Mouse (Mus musculus) heart, embryonic 14.5 days (tissue): ENCODE measurements around the gene Bcas3. TPM values are rescaled to one million over a fixed set of nuclear protein-coding genes. Genes with fewer than 3 reads are reported as not detected.

Experiments used
- ATAC-seq: fragments of 200-750 bp; cut with Nextera tagmentation; 2 replicates; pipeline ENCODE4 v1.8.0; 2017; ENCODE audit warnings: low read depth, moderate TSS enrichment; ENCODE audit not compliant: insufficient number of reproducible peaks, insufficient read depth, low FRiP score
- H3K27ac ChIP-seq, 2 experiments: fragments of 200-500 bp in 1 of 2; fragments of 300-500 bp in 1 of 2; sonication (generic) in 1 of 2; replicated peaks in 1 of 2; 2 replicates each; pipeline ENCODE4 v1.5.1; 2012 to 2014; ENCODE audit warnings: low read depth in 2 of 2, low read length in 2 of 2, control low read depth in 1 of 2, mild to moderate bottlenecking in 1 of 2, mixed read lengths in 1 of 2; ENCODE audit not compliant: control insufficient read depth in 1 of 2, insufficient read depth in 1 of 2
- H3K27me3 ChIP-seq: fragments of 300-500 bp; sonication (generic); 2 replicates; pipeline ENCODE4 v1.6.1; 2014; ENCODE audit warnings: mild to moderate bottlenecking, low read length, control low read depth; ENCODE audit not compliant: control insufficient read depth, insufficient read depth
- H3K36me3 ChIP-seq: fragments of 300-500 bp; sonication (generic); 2 replicates; pipeline ENCODE4 v1.6.1; 2014; ENCODE audit warnings: mild to moderate bottlenecking, control low read depth, low read length, mixed read lengths; ENCODE audit not compliant: control insufficient read depth, insufficient read depth
- H3K4me1 ChIP-seq, 2 experiments: fragments of 200-500 bp in 1 of 2; fragments of 300-500 bp in 1 of 2; sonication (generic) in 1 of 2; 2 replicates each; pipeline ENCODE4 v1.6.1; 2012 to 2014; ENCODE audit warnings: low read length in 2 of 2, control low read depth in 1 of 2, mixed read lengths in 1 of 2; ENCODE audit not compliant: control insufficient read depth in 2 of 2, insufficient read depth in 2 of 2
- H3K4me2 ChIP-seq: fragments of 300-500 bp; sonication (generic); 2 replicates; pipeline ENCODE4 v1.6.1; 2014; ENCODE audit warnings: mild to moderate bottlenecking, low read length
- H3K4me3 ChIP-seq, 2 experiments: fragments of 200-500 bp in 1 of 2; fragments of 300-500 bp in 1 of 2; sonication (generic) in 1 of 2; 2 replicates each; pipeline ENCODE4 v1.5.1; 2012 to 2014; ENCODE audit warnings: low read length in 2 of 2, mild to moderate bottlenecking in 2 of 2, control low read depth in 1 of 2, low read depth in 1 of 2, moderate library complexity in 1 of 2; ENCODE audit not compliant: control insufficient read depth in 1 of 2, insufficient read depth in 1 of 2
- H3K9ac ChIP-seq: fragments of 300-500 bp; sonication (generic); 2 replicates; pipeline ENCODE4 v1.6.1; 2014; ENCODE audit warnings: mild to moderate bottlenecking, low read length
- H3K9me3 ChIP-seq: fragments of 300-500 bp; sonication (generic); 2 replicates; pipeline ENCODE4 v1.6.1; 2016; ENCODE audit warnings: low read length, control low read depth; ENCODE audit not compliant: control insufficient read depth
- WGBS: fragments of 180-500 bp; shearing (Covaris S2); extraction: QIAGEN DNeasy Blood & Tissue Kit; methylation state at CpG from one replicate; pipeline ENCODE4 v1.1.7; 2014; 5-methylcytosine and 5-hydroxymethylcytosine counted together
- polyA plus RNA-seq: library from polyadenylated mRNA; unstranded; fragments of >200 nt; fragmentation: Nextera tagmentation; extraction: Ambion mirVana; gene quantifications from 2 replicates; pipeline ENCODE4 v1.2.1, GENCODE M21; 2014

Gene Bcas3
- polyA plus RNA-seq, 1 experiment from 2014 or later, result 22.5 TPM

- H3K4me2 ChIP-seq, result no peak overlapping the region
- no peak overlapping the region for H3K27ac ChIP-seq
- H3K4me3 ChIP-seq, result no peak overlapping the region
These were observed 12.8 kb upstream of the Bcas3 start for GRCm38 (mm10) chr11:85340070-85340616.

GRCm38 (mm10) chr11:85353819-85354218, 852 bp downstream of the Bcas3 start:
- no peak for ATAC-seq
- WGBS, result 62% methylated on average over 4 of the region's 4 CpGs
- Histone ChIP-seq H3K9me3 (no peaks in the 10 kb centered on the region), H3K27me3 (no peaks in the 10 kb centered on the region), H3K9ac (peak overlapping the region; percentile 83), H3K4me1 (peaks cover 0 to 11% of the 10 kb centered on the region in 2 experiments; a peak in 2 of 4 replicates), H3K4me3 (peak overlapping the region in 1 of 2 experiments; percentile 75; a peak in 2 of 4 replicates), H3K4me2 (peak overlapping the region; percentile 85), H3K27ac (no peak overlapping the region), H3K36me3 (peaks cover 9% of the 10 kb centered on the region; the same call in 1 of the 2 replicates)

More at GRCm38 (mm10) chr11:85340070-85340616, 12.8 kb upstream of the Bcas3 start:
- no peaks in the 10 kb centered on the region for H3K9me3 ChIP-seq
- ATAC-seq, result no peak
- H3K4me1 ChIP-seq, result no peaks in the 10 kb centered on the region
- no peaks in the 10 kb centered on the region for H3K27me3 ChIP-seq
- WGBS, result 81% methylated on average over 7 of the region's 7 CpGs
- no peak overlapping the region for H3K9ac ChIP-seq
- peaks cover 89% of the 10 kb centered on the region for H3K36me3 ChIP-seq

- whole genome bisulfite sequencing, result 87% methylated on average over 6 of the region's 6 CpGs
These were observed 6.7 kb downstream of the Bcas3 start for GRCm38 (mm10) chr11:85359641-85360040.

DNA sequence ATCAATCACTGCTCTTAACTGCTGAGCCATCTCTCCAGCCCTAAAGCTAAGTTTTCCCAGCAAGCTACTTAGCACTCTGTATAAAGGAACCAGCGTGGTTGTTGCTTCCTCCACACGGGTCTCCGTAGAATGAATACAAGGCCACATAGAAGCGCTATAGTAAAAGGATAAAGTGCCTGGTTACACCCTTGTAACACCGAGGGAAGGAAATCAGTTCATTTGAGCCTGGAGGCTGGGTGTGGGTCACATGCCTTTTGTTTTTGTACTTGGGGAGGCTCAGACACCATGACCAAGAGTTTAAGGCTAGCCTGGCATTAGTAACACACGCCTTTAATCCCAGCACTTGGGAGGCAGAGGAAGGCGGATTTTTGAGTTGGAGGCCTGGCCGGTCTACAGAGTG, 8.7 kb downstream of the Bcas3 start:
- H3K9me3 ChIP-seq, result no peaks in the 10 kb centered on the region
- 77% methylated on average over 8 of the region's 8 CpGs for WGBS
- no peaks in the 10 kb centered on the region for H3K4me1 ChIP-seq
- no peaks in the 10 kb centered on the region for H3K27me3 ChIP-seq
- H3K27ac ChIP-seq, result no peak overlapping the region
- ATAC-seq, result no peak
- no peak overlapping the region for H3K4me2 ChIP-seq
- H3K4me3 ChIP-seq, result no peak overlapping the region
- H3K36me3 ChIP-seq, result peaks cover 36% of the 10 kb centered on the region
- no peak overlapping the region for H3K9ac ChIP-seq

More at GRCm38 (mm10) chr11:85359641-85360040, 6.7 kb downstream of the Bcas3 start:
- Histone ChIP-seq H3K4me2 (no peak overlapping the region), H3K27ac (no peak overlapping the region), H3K4me1 (no peaks in the 10 kb centered on the region), H3K4me3 (no peak overlapping the region), H3K9ac (no peak overlapping the region), H3K27me3 (no peaks in the 10 kb centered on the region), H3K36me3 (peaks cover 34% of the 10 kb centered on the region), H3K9me3 (no peaks in the 10 kb centered on the region)
- ATAC-seq, result no peak

GRCm38 (mm10) chr11:85366168-85366567, 13.2 kb downstream of the Bcas3 start:
- Histone ChIP-seq H3K9me3 (no peaks in the 10 kb centered on the region), H3K4me3 (no peak overlapping the region), H3K9ac (no peak overlapping the region), H3K4me2 (no peak overlapping the region), H3K27me3 (no peaks in the 10 kb centered on the region), H3K27ac (no peak overlapping the region), H3K4me1 (no peaks in the 10 kb centered on the region), H3K36me3 (peaks cover 27% of the 10 kb centered on the region)
- 81% methylated on average over 3 of the region's 3 CpGs for WGBS
- no peak for ATAC-seq

- H3K4me3 ChIP-seq, result no peak overlapping the region
- no peak overlapping the region for H3K4me2 ChIP-seq
- no peak overlapping the region for H3K9ac ChIP-seq
- 69% methylated on average over 3 of the region's 3 CpGs for WGBS
- no peak overlapping the region for H3K27ac ChIP-seq
- H3K36me3 ChIP-seq, result peaks cover 28% of the 10 kb centered on the region
- ATAC-seq, result no peak
- no peaks in the 10 kb centered on the region for H3K9me3 ChIP-seq
- no peaks in the 10 kb centered on the region for H3K4me1 ChIP-seq
- H3K27me3 ChIP-seq, result no peaks in the 10 kb centered on the region
These were observed 14.9 kb downstream of the Bcas3 start for GRCm38 (mm10) chr11:85367823-85368222.

DNA sequence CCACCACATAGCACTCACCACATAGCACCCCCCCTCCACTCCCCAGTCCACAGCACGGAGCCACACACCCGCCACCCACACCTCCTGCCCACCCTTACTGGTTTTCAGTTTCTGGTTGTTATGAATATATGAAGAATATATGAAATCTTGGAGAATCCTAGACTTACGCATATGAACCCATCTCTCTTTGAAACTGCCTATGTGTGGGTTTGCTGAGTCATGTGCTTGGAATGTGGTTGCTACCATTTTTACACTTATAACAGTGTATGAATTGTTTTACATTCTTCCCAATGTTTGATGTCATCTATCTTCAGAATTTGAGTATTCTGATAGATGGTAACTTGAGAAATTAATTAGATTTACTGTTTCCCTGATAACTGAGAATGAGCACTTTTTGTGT, 26.1 kb downstream of the Bcas3 start:
- no peak for ATAC-seq
- H3K9me3 ChIP-seq, result no peaks in the 10 kb centered on the region
- WGBS, result 83% methylated on average over 3 of the region's 3 CpGs
- no peak overlapping the region for H3K27ac ChIP-seq
- no peak overlapping the region for H3K9ac ChIP-seq
- no peak overlapping the region for H3K4me2 ChIP-seq
- H3K4me1 ChIP-seq, result no peaks in the 10 kb centered on the region
- H3K4me3 ChIP-seq, result no peak overlapping the region
- H3K36me3 ChIP-seq, result peaks cover 5% of the 10 kb centered on the region; the same call in 1 of the 2 replicates
- H3K27me3 ChIP-seq, result no peaks in the 10 kb centered on the region

DNA sequence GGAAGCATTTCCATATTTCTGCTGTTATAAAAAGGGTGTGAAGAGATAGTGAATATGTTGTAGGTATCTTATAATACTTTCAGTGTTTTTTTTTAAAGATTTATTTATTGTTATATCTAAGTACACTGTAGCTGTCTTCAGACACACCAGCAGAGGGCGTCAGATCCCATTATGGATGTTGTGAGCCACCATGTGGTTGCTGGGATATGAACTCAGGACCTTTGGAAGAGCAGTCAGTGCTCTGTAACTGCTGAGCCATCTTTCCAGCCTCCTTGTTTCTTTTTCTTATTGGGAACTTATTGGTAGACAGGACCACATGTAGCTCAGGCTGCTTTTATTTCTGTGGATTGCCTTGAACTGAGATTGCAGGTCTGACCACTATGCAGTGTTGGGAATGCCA, 27.1 kb downstream of the Bcas3 start:
- Histone ChIP-seq H3K4me1 (no peaks in the 10 kb centered on the region), H3K4me2 (no peak overlapping the region), H3K27me3 (no peaks in the 10 kb centered on the region), H3K9me3 (no peaks in the 10 kb centered on the region), H3K4me3 (no peak overlapping the region), H3K27ac (no peak overlapping the region), H3K36me3 (no peaks in the 10 kb centered on the region), H3K9ac (no peak overlapping the region)
- no peak for ATAC-seq
- WGBS, result 4% methylated on average over 1 of the region's 1 CpGs
